Mouse (Mus musculus) limb, embryonic 14.5 days (tissue): ENCODE data around the gene Prdm11. TPM values are rescaled to one million over a fixed set of nuclear protein-coding genes. Genes with fewer than 3 reads are reported as not detected.

Experiments
- ATAC-seq: fragments of 200-750 bp; cut with Nextera tagmentation; 2 replicates; pipeline ENCODE4 v1.8.0; 2017; ENCODE audit warnings: low read depth, moderate number of reproducible peaks, moderate TSS enrichment; ENCODE audit not compliant: low FRiP score
- DNase-seq: peaks from one replicate; pipeline ENCODE4 v3.0.0-alpha.2; 2015; ENCODE audit warnings: low spot score
- H3K27ac ChIP-seq: fragments of 300-500 bp; sonication (generic); replicated peaks from 2 replicates; pipeline ENCODE4 v1.5.1; 2014; ENCODE audit warnings: low read depth, mild to moderate bottlenecking, low read length, moderate library complexity, mixed read lengths
- H3K27me3 ChIP-seq: fragments of 300-500 bp; sonication (generic); 2 replicates; pipeline ENCODE4 v1.6.1; 2014; ENCODE audit warnings: low read length, mixed read lengths; ENCODE audit not compliant: control insufficient read depth, insufficient read depth
- H3K36me3 ChIP-seq: fragments of 300-500 bp; sonication (generic); 2 replicates; pipeline ENCODE4 v1.6.1; 2014; ENCODE audit warnings: mild to moderate bottlenecking, low read length, moderate library complexity, mixed read lengths; ENCODE audit not compliant: control insufficient read depth, insufficient read depth
- H3K4me1 ChIP-seq: fragments of 300-500 bp; sonication (generic); 2 replicates; pipeline ENCODE4 v1.6.1; 2014; ENCODE audit warnings: antibody characterized with exemption, low read length, mixed read lengths; ENCODE audit not compliant: control insufficient read depth, insufficient read depth
- H3K4me2 ChIP-seq: fragments of 300-500 bp; sonication (generic); replicated peaks from 2 replicates; pipeline ENCODE4 v1.6.1; 2014; ENCODE audit warnings: low read depth, mild to moderate bottlenecking, low read length, moderate library complexity; ENCODE audit not compliant: severe bottlenecking
- H3K4me3 ChIP-seq: fragments of 300-500 bp; sonication (generic); replicated peaks from 2 replicates; pipeline ENCODE4 v1.5.1; 2014; ENCODE audit warnings: low read length
- H3K9ac ChIP-seq: fragments of 300-500 bp; sonication (generic); 2 replicates; pipeline ENCODE4 v1.6.1; 2014; ENCODE audit warnings: mild to moderate bottlenecking, low read depth, low read length, moderate library complexity; ENCODE audit not compliant: severe bottlenecking
- H3K9me3 ChIP-seq: fragments of 300-500 bp; sonication (generic); 2 replicates; pipeline ENCODE4 v1.6.1; 2016; ENCODE audit warnings: low read length; ENCODE audit not compliant: control insufficient read depth
- POLR2A ChIP-seq: fragments of 200-500 bp; IDR thresholded peaks from 2 replicates; pipeline ENCODE4 v1.8.0; 2012; ENCODE audit warnings: inconsistent platforms, mild to moderate bottlenecking, moderate library complexity, borderline replicate concordance; ENCODE audit not compliant: insufficient read depth, insufficient read length; ENCODE audit errors: extremely low read depth
- WGBS: fragments of 180-500 bp; shearing (Covaris S2); extraction: QIAGEN DNeasy Blood & Tissue Kit; methylation state at CpG from one replicate; pipeline ENCODE4 v1.1.7; 2014; 5-methylcytosine and 5-hydroxymethylcytosine counted together
- polyA plus RNA-seq, 2 experiments: library from polyadenylated mRNA; depleted of rRNA in 1 of 2; stranded (reverse) in 1 of 2; unstranded in 1 of 2; fragments of >200 nt; fragmentation: Nextera tagmentation in 1 of 2; extraction: Ambion mirVana in 1 of 2; gene quantifications; 2 replicates each; pipeline versions ENCODE4 v1.2.1 to v1.2.3; 2012 to 2014

The Prdm11 gene
- polyA plus RNA-seq, 2 experiments = 6.5 to 24.4 TPM

DNA sequence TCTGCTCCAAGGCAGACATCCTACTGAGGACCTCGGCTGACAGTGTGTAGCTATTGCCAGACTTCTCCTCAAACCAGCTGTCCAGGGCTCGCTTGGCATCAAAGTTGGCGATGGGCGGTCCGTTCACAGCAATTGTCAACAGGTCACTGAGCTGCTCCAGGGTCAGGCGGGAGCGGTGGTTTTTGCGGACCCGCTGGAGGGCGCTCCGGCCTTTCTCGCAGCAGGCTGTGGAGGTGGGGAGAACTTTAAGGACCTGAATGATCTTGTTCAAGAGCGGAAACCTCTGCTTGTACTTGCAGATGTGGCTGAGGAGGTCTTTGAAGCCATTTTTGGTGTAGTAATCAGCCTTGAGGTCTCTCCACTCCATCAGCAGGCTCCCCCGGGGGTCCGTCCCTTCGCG is 73.9 kb downstream of the Prdm11 start:
- H3K36me3 ChIP-seq = peaks cover 70% of the 10 kb centered on the region
- H3K27ac ChIP-seq = no peak overlapping the region
- no peak overlapping the region for H3K4me3 ChIP-seq
- no peak overlapping the region for H3K4me2 ChIP-seq
- 91% methylated on average over 17 of the region's 17 CpGs for WGBS
- H3K27me3 ChIP-seq = no peaks in the 10 kb centered on the region
- peaks cover 12% of the 10 kb centered on the region for H3K4me1 ChIP-seq
- H3K9ac ChIP-seq = no peak overlapping the region
- DNase-seq (no peak), ATAC-seq (no peak)
- no peaks in the 10 kb centered on the region for H3K9me3 ChIP-seq
- TF ChIP-seq POLR2A = no peak

DNA sequence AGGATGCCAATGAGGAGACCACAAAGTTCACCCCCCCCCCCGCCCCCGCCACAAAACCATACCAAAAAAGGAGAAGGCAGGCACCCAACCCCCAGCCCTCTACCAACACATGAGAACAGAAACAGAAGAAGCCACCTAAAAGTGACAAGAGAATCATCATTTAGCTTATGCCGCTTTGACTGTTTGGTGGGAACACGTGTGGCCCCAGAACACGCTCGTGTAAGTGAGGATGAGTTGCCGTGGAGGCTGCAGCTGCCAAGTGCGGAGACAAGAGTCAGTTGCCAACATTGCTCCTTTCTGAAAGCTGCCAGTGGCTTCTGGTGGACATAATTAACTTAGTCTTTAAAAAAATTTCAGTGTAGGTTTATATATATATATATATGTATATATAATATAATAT is 74.4 kb downstream of the Prdm11 start:
- no peaks in the 10 kb centered on the region for H3K27me3 ChIP-seq
- H3K4me2 ChIP-seq = no peak overlapping the region
- TF ChIP-seq POLR2A = no peak
- ATAC-seq (no peak), DNase-seq (no peak)
- peaks cover 65% of the 10 kb centered on the region for H3K36me3 ChIP-seq
- H3K4me3 ChIP-seq = no peak overlapping the region
- WGBS = 89% methylated on average over 8 of the region's 8 CpGs
- no peaks in the 10 kb centered on the region for H3K9me3 ChIP-seq
- no peak overlapping the region for H3K9ac ChIP-seq
- no peak overlapping the region for H3K27ac ChIP-seq
- H3K4me1 ChIP-seq = peaks cover 12% of the 10 kb centered on the region

DNA sequence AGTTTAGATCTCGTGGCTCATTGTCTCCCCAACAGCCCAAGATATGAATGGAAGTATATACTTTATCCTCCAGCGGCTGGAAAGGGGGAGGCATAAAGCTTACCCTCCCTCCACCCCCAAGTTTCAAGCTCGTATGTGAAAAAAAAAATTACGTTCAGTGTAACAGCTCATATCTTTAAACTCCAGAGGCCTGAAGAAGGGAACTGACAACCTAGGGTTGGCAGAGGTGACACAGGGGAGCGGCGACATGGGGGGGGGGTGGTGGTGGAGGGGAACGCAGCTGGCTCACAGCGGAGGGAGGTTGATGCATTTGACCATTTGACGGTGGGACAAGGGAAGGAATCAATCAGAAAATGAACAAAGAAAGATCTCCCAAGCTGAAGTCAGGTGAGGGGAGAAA is 74.9 kb downstream of the Prdm11 start:
- no peak for ATAC-seq
- 79% methylated on average over 9 of the region's 9 CpGs for WGBS
- peaks cover 60% of the 10 kb centered on the region for H3K36me3 ChIP-seq

DNA sequence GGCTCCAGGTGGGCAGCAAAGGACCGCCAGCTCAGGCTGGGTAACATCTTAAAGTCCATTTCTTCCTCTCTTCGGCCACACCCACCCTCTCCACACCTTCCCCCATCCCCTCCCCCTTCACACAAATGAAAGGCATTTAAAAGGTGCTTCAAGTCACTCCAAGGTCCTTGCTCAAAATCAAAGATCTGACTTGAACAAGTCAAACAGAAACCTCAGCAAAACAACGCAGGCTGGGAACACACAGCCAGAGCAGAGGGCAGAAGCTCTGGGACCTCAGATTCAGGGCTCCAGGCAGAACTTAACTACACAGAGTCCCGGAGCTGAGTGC is 78.2 kb downstream of the Prdm11 start:
- DNase-seq = no peak
- H3K4me2 ChIP-seq = 0 out of 2 replicates have a peak overlapping the region, but pooled peaks have one; percentile 11

More for the DNA sequence above, 74.9 kb downstream of the Prdm11 start:
- Histone ChIP-seq H3K27ac (no peak overlapping the region), H3K9me3 (no peaks in the 10 kb centered on the region), H3K4me2 (no peak overlapping the region), H3K9ac (no peak overlapping the region), H3K27me3 (no peaks in the 10 kb centered on the region), H3K4me1 (peaks cover 12% of the 10 kb centered on the region), H3K4me3 (no peak overlapping the region)
- TF ChIP-seq POLR2A = no peak
- DNase-seq = no peak

DNA sequence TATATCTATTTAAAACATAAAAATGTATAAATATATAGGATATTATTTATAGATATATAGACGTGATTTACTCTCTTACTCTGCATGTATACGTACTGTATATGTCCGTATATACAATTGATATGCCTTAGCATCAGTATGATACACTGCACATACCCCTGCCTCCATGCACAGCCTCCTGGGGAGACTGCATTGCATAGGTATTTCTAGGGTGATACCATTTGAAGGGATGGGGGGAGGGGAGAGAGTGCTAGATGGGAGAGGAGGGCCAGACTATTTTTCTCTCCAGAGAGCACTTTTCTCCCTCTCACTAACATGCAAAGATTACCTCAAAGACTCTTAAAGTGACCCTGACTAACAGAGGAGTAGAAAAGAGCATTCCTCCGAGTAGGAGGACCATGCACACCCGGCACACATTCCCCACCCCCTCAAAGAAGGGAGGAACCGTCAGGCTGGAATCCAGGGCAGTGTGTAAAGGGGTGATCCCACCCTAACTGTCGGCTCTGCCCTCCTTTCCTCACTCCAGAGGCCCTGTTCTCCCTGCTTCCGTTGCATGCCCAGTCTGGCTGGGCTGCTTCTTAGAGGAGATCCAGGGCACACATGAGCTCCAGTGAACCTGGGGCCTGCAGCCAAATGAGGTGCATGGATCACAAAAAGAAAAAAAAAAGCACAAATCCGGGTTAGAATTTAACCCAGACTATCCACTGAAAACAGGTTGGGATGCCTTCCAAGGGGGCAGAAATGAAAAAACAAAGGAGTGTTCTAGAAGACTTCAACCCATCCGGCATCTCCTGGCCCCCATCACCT is 78.7 kb downstream of the Prdm11 start:
- Histone ChIP-seq H3K4me1 (peaks cover 12% of the 10 kb centered on the region), H3K4me2 (0 out of 2 replicates have a peak overlapping the region, but pooled peaks have one; percentile 11), H3K36me3 (peaks cover 22% of the 10 kb centered on the region), H3K27ac (0 out of 2 replicates have a peak overlapping the region, but pooled peaks have one; percentile 28), H3K27me3 (no peaks in the 10 kb centered on the region), H3K9ac (no peak overlapping the region), H3K9me3 (no peaks in the 10 kb centered on the region), H3K4me3 (no peak overlapping the region)
- 23% methylated on average over 10 of the region's 10 CpGs for WGBS
- ATAC-seq (no peak), DNase-seq (no peak)
- TF ChIP-seq POLR2A = no peak

More for the DNA sequence above, 78.2 kb downstream of the Prdm11 start:
- Histone ChIP-seq H3K4me3 (no peak overlapping the region), H3K4me1 (peaks cover 12% of the 10 kb centered on the region), H3K36me3 (peaks cover 27% of the 10 kb centered on the region), H3K9ac (no peak overlapping the region), H3K9me3 (no peaks in the 10 kb centered on the region), H3K27me3 (no peaks in the 10 kb centered on the region), H3K27ac (0 out of 2 replicates have a peak overlapping the region, but pooled peaks have one; percentile 28)
- no peak for ATAC-seq
- WGBS = 35% methylated on average over 4 of the region's 4 CpGs
- TF ChIP-seq POLR2A = no peak
